Mouse (Mus musculus) MEL (cell line): ENCODE results near the gene Nt5dc1. TPM values are rescaled to one million over a fixed set of nuclear protein-coding genes. Genes with fewer than 3 reads are reported as not detected.

Experiments used
- DNase-seq: peaks from one replicate; pipeline ENCODE4 v3.0.0; 2011; ENCODE audit warnings: low read depth, low spot score
- H3K27ac ChIP-seq: 2 replicates; pipeline ENCODE4 v1.5.1; 2012; ENCODE audit warnings: low read depth, mild to moderate bottlenecking, control low read depth, low read length, moderate library complexity; ENCODE audit not compliant: control insufficient read depth
- H3K27me3 ChIP-seq, 2 experiments: fragments of 150-350 bp in 1 of 2; sonication (generic) in 1 of 2; 2 replicates each; pipeline ENCODE4 v1.6.1; 2012; ENCODE audit warnings: low read length in 2 of 2, mild to moderate bottlenecking in 2 of 2, improper control_type of control experiment in 1 of 2, moderate library complexity in 1 of 2; ENCODE audit not compliant: insufficient read depth in 2 of 2, control insufficient read depth in 1 of 2
- H3K36me3 ChIP-seq, 2 experiments: 2 replicates each; pipeline ENCODE4 v1.6.1; 2012 to 2014; ENCODE audit warnings: low read length in 2 of 2, improper control_type of control experiment in 1 of 2, inconsistent platforms in 1 of 2, mild to moderate bottlenecking in 1 of 2; ENCODE audit not compliant: insufficient read depth in 2 of 2, control insufficient read depth in 1 of 2
- H3K4me1 ChIP-seq, 2 experiments: fragments of 150-350 bp in 1 of 2; sonication (generic) in 1 of 2; 2 replicates each; pipeline ENCODE4 v1.6.1; 2012; ENCODE audit warnings: low read length in 2 of 2, improper control_type of control experiment in 1 of 2, mild to moderate bottlenecking in 1 of 2; ENCODE audit not compliant: insufficient read depth in 2 of 2, control insufficient read depth in 1 of 2
- H3K4me3 ChIP-seq, 2 experiments: fragments of 150-350 bp in 1 of 2; sonication (generic) in 1 of 2; 2 replicates each; pipeline ENCODE4 v1.5.1; 2012; ENCODE audit warnings: low read depth in 2 of 2, low read length in 2 of 2, mild to moderate bottlenecking in 2 of 2, moderate library complexity in 2 of 2, control low read depth in 1 of 2, improper control_type of control experiment in 1 of 2; ENCODE audit not compliant: control insufficient read depth in 1 of 2, insufficient read depth in 1 of 2
- H3K79me2 ChIP-seq: 2 replicates; pipeline ENCODE4 v1.6.1; 2012; ENCODE audit warnings: mild to moderate bottlenecking, low read length, moderate library complexity; ENCODE audit not compliant: control insufficient read depth, poor library complexity, insufficient read depth
- H3K9ac ChIP-seq: 2 replicates; pipeline ENCODE4 v1.6.1; 2012; ENCODE audit warnings: low read depth, mild to moderate bottlenecking, control low read depth, low read length, moderate library complexity; ENCODE audit not compliant: control insufficient read depth, poor library complexity, severe bottlenecking
- H3K9me3 ChIP-seq: fragments of 150-350 bp; sonication (generic); replicated peaks from 2 replicates; pipeline ENCODE4 v1.6.1; 2012; ENCODE audit warnings: mild to moderate bottlenecking, low read length, improper control_type of control experiment, moderate library complexity; ENCODE audit not compliant: insufficient read depth
- BHLHE40 ChIP-seq: IDR thresholded peaks from 2 replicates; pipeline ENCODE4 v1.6.1; 2012; ENCODE audit warnings: low read depth, mild to moderate bottlenecking, inconsistent platforms, low read length, improper control_type of control experiment, borderline replicate concordance
- CHD2 ChIP-seq: IDR thresholded peaks from 2 replicates; pipeline ENCODE4 v1.6.1; 2011; ENCODE audit warnings: low read length, improper control_type of control experiment
- CTCF ChIP-seq, 3 experiments: IDR thresholded peaks in 2 of 3; conservative IDR thresholded peaks in 1 of 3; 2 replicates each; pipeline ENCODE4 v1.5.1; 2011 to 2012; ENCODE audit warnings: low read length in 3 of 3, low read depth in 2 of 3, mild to moderate bottlenecking in 2 of 3, improper control_type of control experiment in 1 of 3, inconsistent platforms in 1 of 3, mixed read lengths in 1 of 3, moderate library complexity in 1 of 3; ENCODE audit not compliant: control insufficient read depth in 1 of 3, insufficient read depth in 1 of 3, poor library complexity in 1 of 3, severe bottlenecking in 1 of 3
- ELF1 ChIP-seq: IDR thresholded peaks from 2 replicates; pipeline ENCODE4 v1.6.1; 2014; ENCODE audit warnings: low read depth, mild to moderate bottlenecking, inconsistent platforms, low read length, improper control_type of control experiment, moderate library complexity
- GATA1 ChIP-seq: IDR thresholded peaks from 2 replicates; pipeline ENCODE4 v1.6.1; 2011; ENCODE audit warnings: low read depth, low read length, improper control_type of control experiment
- JUND ChIP-seq: IDR thresholded peaks from 2 replicates; pipeline ENCODE4 v1.6.1; 2011; ENCODE audit warnings: low read depth, mild to moderate bottlenecking, improper control_type of control experiment, low read length
- KAT2A ChIP-seq: conservative IDR thresholded peaks from 2 replicates; pipeline ENCODE4 v1.6.1; 2012; ENCODE audit warnings: low read depth, low read length, improper control_type of control experiment, inconsistent platforms
- MAFK ChIP-seq: IDR thresholded peaks from 2 replicates; pipeline ENCODE4 v1.6.1; 2011; ENCODE audit warnings: low read depth, mild to moderate bottlenecking, low read length, improper control_type of control experiment, borderline replicate concordance
- MYC ChIP-seq: IDR thresholded peaks from 2 replicates; pipeline ENCODE4 v1.6.1; 2011; ENCODE audit warnings: low read depth, mild to moderate bottlenecking, low read length, improper control_type of control experiment, moderate library complexity
- NELFE ChIP-seq: IDR thresholded peaks from 2 replicates; pipeline ENCODE4 v1.6.1; 2011; ENCODE audit warnings: low read depth, low read length, improper control_type of control experiment
- NRF1 ChIP-seq: IDR thresholded peaks from 2 replicates; pipeline ENCODE4 v1.6.1; 2014; ENCODE audit warnings: low read depth, mild to moderate bottlenecking, inconsistent platforms, low read length, improper control_type of control experiment, moderate library complexity; ENCODE audit not compliant: poor library complexity, insufficient read depth, severe bottlenecking
- POLR2A ChIP-seq, 2 experiments: IDR thresholded peaks; 2 replicates each; pipeline ENCODE4 v1.6.1; 2011 to 2012; ENCODE audit warnings: low read length in 2 of 2, mild to moderate bottlenecking in 2 of 2, control low read depth in 1 of 2, improper control_type of control experiment in 1 of 2, low read depth in 1 of 2, moderate library complexity in 1 of 2; ENCODE audit not compliant: control insufficient read depth in 1 of 2, insufficient read depth in 1 of 2, poor library complexity in 1 of 2
- RCOR1 ChIP-seq: IDR thresholded peaks from 2 replicates; pipeline ENCODE4 v1.6.1; 2012; ENCODE audit warnings: low read depth, mild to moderate bottlenecking, inconsistent platforms, low read length, improper control_type of control experiment
- SIN3A ChIP-seq: IDR thresholded peaks from 2 replicates; pipeline ENCODE4 v1.6.1; 2012; ENCODE audit warnings: low read length, improper control_type of control experiment, inconsistent platforms
- TAL1 ChIP-seq: IDR thresholded peaks from 2 replicates; pipeline ENCODE4 v1.6.1; 2012; ENCODE audit warnings: mild to moderate bottlenecking, inconsistent platforms, low read length, moderate library complexity, mixed read lengths
- TBP ChIP-seq: IDR thresholded peaks from 2 replicates; pipeline ENCODE4 v1.8.0; 2011; ENCODE audit warnings: low read depth, low read length, improper control_type of control experiment
- TCF12 ChIP-seq: IDR thresholded peaks from 2 replicates; pipeline ENCODE4 v1.6.1; 2014; ENCODE audit warnings: low read depth, mild to moderate bottlenecking, inconsistent platforms, low read length, improper control_type of control experiment, moderate library complexity
- ZMIZ1 ChIP-seq: IDR thresholded peaks from 2 replicates; pipeline ENCODE4 v1.6.1; 2012; ENCODE audit warnings: low read depth, mild to moderate bottlenecking, inconsistent platforms, low read length, improper control_type of control experiment, moderate library complexity
- ZNF384 ChIP-seq: IDR thresholded peaks from 2 replicates; pipeline ENCODE4 v1.6.1; 2012; ENCODE audit warnings: low read depth, mild to moderate bottlenecking, inconsistent platforms, low read length, improper control_type of control experiment
- polyA plus RNA-seq, 2 experiments: library from polyadenylated mRNA; stranded (reverse) in 1 of 2; unstranded in 1 of 2; fragments of >175 nt in 1 of 2; fragments of >200 nt in 1 of 2; gene quantifications; 2 replicates each; pipeline versions ENCODE4 v1.2.1 to v1.2.4; 2012; ENCODE audit warnings: low replicate concordance in 2 of 2, low read depth in 1 of 2; ENCODE audit not compliant: insufficient read length in 2 of 2, insufficient read depth in 1 of 2, missing spikeins in 1 of 2
- total RNA-seq: library from RNA; depleted of rRNA; stranded (reverse); fragments of 300-350 nt; gene quantifications from 2 replicates; pipeline ENCODE4 v1.2.3, GENCODE M21; 2012

Gene Nt5dc1
- total and polyA plus RNA-seq, 3 experiments: 8.9 to 11.5 TPM; not detected in 1

DNA sequence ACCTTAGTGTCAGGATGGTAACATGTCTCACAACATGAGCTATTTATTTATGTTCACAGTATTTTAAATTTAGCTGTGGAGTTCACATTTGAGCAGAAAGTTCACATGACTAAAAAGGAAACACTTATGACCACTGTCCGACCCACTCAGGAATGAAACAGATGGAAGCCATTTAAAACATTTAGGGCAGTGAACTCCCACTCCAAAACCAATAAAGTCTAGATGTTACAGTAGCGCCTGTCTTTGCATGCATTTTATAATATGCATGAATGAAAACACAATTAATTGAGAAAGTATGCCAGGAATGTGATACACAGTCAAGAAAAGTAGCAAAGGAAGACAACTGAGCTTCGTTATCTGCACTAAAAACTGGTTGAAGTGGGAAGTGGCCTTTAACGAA is 66.2 kb downstream of the Nt5dc1 start:
- TF ChIP-seq RCOR1 (no peak), KAT2A (no peak), TAL1 (no peak), BHLHE40 (no peak), ZNF384 (no peak)
- H3K4me3 ChIP-seq: no peak overlapping the region

GRCm38 (mm10) chr10:34341886-34342285 is 76.5 kb downstream of the Nt5dc1 start:
- Histone ChIP-seq H3K27me3 (no peaks in the 10 kb centered on the region), H3K36me3 (no peaks in the 10 kb centered on the region), H3K27ac (no peak overlapping the region), H3K9me3 (no peaks in the 10 kb centered on the region), H3K9ac (no peak overlapping the region), H3K4me3 (no peak overlapping the region), H3K79me2 (no peaks in the 10 kb centered on the region), H3K4me1 (no peaks in the 10 kb centered on the region)
- no peak for DNase-seq
- TF ChIP-seq TBP (no peak), ZNF384 (no peak), GATA1 (no peak), MAFK (no peak), SIN3A (no peak), MYC (no peak), NELFE (no peak), POLR2A (IDR thresholded peaks at IDR 0.05; ENCODE audit: control insufficient read depth in 1 of 2, insufficient read depth in 1 of 2, low read depth in 1 of 2, low read length in 2 of 2, poor library complexity in 1 of 2) (no peak), RCOR1 (no peak), TAL1 (no peak), TCF12 (no peak), CTCF (IDR thresholded peaks at IDR 0.05 in 2 of 3, conservative IDR thresholded peaks at IDR 0.05 in 1 of 3; ENCODE audit: control insufficient read depth in 1 of 3, insufficient read depth in 1 of 3, low read depth in 2 of 3, low read length in 3 of 3, poor library complexity in 1 of 3, severe bottlenecking in 1 of 3) (no peak), ELF1 (no peak), JUND (no peak), CHD2 (no peak), ZMIZ1 (no peak), NRF1 (no peak)

More for the DNA sequence above, 66.2 kb downstream of the Nt5dc1 start:
- no peaks in the 10 kb centered on the region for H3K27me3 ChIP-seq
- no peaks in the 10 kb centered on the region for H3K4me1 ChIP-seq
- no peaks in the 10 kb centered on the region for H3K36me3 ChIP-seq
- H3K9ac ChIP-seq: no peak overlapping the region
- no peak for DNase-seq
- no peak overlapping the region for H3K27ac ChIP-seq
- no peaks in the 10 kb centered on the region for H3K9me3 ChIP-seq
- no peaks in the 10 kb centered on the region for H3K79me2 ChIP-seq
